Mouse (Mus musculus) kidney, adult 2 months (tissue): ENCODE data around the gene Brwd1.

Experiments used
- CTCF ChIP-seq: fragments of 200-500 bp; conservative IDR thresholded peaks from 2 replicates; pipeline ENCODE4 v1.5.1; 2011; ENCODE audit warnings: low read depth, mild to moderate bottlenecking, control low read depth, low read length, moderate library complexity, mixed read lengths; ENCODE audit not compliant: insufficient read depth, insufficient read length
- POLR2A ChIP-seq: fragments of 200-500 bp; IDR thresholded peaks from one replicate; pipeline ENCODE4 v1.6.1; 2011; ENCODE audit warnings: low read depth, low read length, control low read depth

DNA sequence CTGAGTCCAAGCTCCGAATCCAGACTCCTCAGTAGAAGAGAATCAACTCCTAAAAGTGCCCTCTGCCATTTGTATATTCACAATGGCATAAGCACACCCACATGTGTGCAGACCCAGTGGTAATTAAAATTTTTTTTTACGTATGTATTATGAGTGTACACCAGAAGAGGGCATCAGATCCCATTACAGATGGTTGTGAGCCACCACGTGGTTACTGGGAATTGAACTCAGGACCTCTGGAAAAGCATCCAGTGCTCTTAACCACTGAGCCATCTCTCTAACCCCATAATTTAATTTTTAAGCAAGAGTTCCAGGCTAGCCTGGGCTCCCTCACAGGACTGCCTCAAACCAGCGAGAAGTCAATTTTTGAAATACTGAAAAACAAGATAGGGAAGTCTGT is 5.1 kb upstream of the Brwd1 start:
- TF ChIP-seq CTCF: no peak
- TF ChIP-seq POLR2A: no peak
